Mouse (Mus musculus) limb, embryonic 10.5 days (tissue): ENCODE measurements around the gene Vmn1r222. TPM values are rescaled to one million over a fixed set of nuclear protein-coding genes. Genes with fewer than 3 reads are reported as not detected.
"Not testable (repeated sequence)": the region's sequence is repeated elsewhere in the genome, so short reads cannot be mapped to it uniquely, and the experiment has no call there.

Source experiments
- DNase-seq: peaks from one replicate; pipeline ENCODE4 v3.0.0-alpha.2; 2017; ENCODE audit warnings: low spot score
- H3K27ac ChIP-seq: fragments of 300-500 bp; sonication (generic); 2 replicates; pipeline ENCODE4 v1.5.1; 2016; ENCODE audit warnings: mild to moderate bottlenecking
- H3K27me3 ChIP-seq: fragments of 300-500 bp; sonication (generic); 2 replicates; pipeline ENCODE4 v1.6.1; 2016; ENCODE audit warnings: low read depth, mild to moderate bottlenecking; ENCODE audit not compliant: poor library complexity, severe bottlenecking
- H3K36me3 ChIP-seq: fragments of 300-500 bp; sonication (generic); 2 replicates; pipeline ENCODE4 v1.6.1; 2016; ENCODE audit warnings: mild to moderate bottlenecking, moderate library complexity
- H3K4me1 ChIP-seq: fragments of 300-500 bp; sonication (generic); 2 replicates; pipeline ENCODE4 v1.6.1; 2016
- H3K4me3 ChIP-seq: fragments of 300-500 bp; sonication (generic); 2 replicates; pipeline ENCODE4 v1.5.1; 2016; ENCODE audit warnings: mild to moderate bottlenecking, moderate library complexity
- H3K9me3 ChIP-seq: fragments of 300-500 bp; sonication (generic); replicated peaks from 2 replicates; pipeline ENCODE4 v1.6.1; 2016; ENCODE audit warnings: mild to moderate bottlenecking
- WGBS: fragments of 180-500 bp; shearing (Covaris S2); methylation state at CpG from one replicate; pipeline ENCODE4 v1.1.7; 2016; 5-methylcytosine and 5-hydroxymethylcytosine counted together
- polyA plus RNA-seq: library from polyadenylated mRNA; unstranded; fragments of >200 nt; fragmentation: Nextera tagmentation; extraction: Ambion mirVana; gene quantifications from 2 replicates; pipeline ENCODE4 v1.2.1, GENCODE M21; 2016

Gene Vmn1r222
- polyA plus RNA-seq, result not detected in 2 replicates

DNA sequence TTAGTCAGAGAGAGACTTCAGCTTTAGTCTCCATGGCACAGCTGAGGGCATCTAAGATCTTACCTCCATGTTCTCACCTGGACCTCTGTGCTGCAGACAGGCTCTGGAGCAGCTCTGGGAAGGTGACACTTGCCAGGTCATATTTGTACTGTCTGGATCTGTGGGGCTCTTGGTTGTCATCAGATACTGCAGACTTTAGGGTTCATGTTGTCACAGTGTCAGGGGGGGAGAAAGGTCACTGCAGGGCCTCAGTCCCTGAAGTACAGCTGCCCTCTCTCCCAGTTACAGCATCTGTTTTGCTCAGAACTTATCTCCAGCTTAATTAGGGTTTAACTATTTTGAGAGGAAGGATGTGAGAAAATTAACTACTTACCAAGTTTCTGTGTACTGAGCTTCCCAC is at the start of gene Vmn1r222:
TSS of gene Vmn1r222 (minus strand) at position 101 of the 400 bp plus-strand sequence.
- not testable (repeated sequence) for H3K27me3 ChIP-seq, H3K4me3 ChIP-seq, H3K36me3 ChIP-seq, H3K27ac ChIP-seq, DNase-seq, H3K4me1 ChIP-seq, H3K9me3 ChIP-seq

GRCm38 (mm10) chr13:23285191-23285920 is 49.6 kb upstream of the Vmn1r222 start:
- 2% methylated on average over 22 of the region's 22 CpGs for WGBS
- DNase-seq, result peak; percentile 58
- Histone ChIP-seq H3K4me3 (peak overlapping the region; percentile 58), H3K9me3 (no peaks in the 10 kb centered on the region), H3K36me3 (no peaks in the 10 kb centered on the region), H3K27ac (no peak overlapping the region), H3K27me3 (peaks cover 23% of the 10 kb centered on the region), H3K4me1 (peaks cover 20% of the 10 kb centered on the region)

DNA sequence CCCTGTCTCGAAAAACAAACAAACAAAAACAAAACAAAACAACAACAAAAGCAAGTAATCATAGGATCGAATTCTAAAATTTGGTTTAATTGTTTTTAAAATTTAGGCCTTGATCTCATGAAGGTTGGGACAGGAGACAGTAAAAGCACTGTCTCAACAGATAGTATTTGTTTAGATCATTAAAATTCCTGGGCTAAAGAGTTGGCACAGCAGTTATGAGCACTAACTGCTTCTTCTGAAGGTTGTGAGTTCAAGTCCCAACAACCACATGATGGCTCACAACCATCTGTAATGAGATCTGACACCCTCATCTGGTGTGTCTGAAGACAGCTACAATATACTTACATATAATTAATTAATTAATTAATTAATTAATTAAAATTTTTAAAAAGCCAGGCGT is 44.2 kb upstream of the Vmn1r222 start:
- no peaks in the 10 kb centered on the region for H3K27me3 ChIP-seq
- DNase-seq, result no peak
- WGBS, result 90% methylated on average over 3 of the region's 3 CpGs
- H3K4me3 ChIP-seq, result no peak overlapping the region
- no peaks in the 10 kb centered on the region for H3K9me3 ChIP-seq
- H3K4me1 ChIP-seq, result peaks cover 6% of the 10 kb centered on the region; the same call in 1 of the 2 replicates
- H3K36me3 ChIP-seq, result no peaks in the 10 kb centered on the region
- no peak overlapping the region for H3K27ac ChIP-seq

GRCm38 (mm10) chr13:23279576-23279975 is 43.8 kb upstream of the Vmn1r222 start:
- Histone ChIP-seq H3K4me3 (no peak overlapping the region), H3K27me3 (no peaks in the 10 kb centered on the region), H3K27ac (no peak overlapping the region), H3K36me3 (no peaks in the 10 kb centered on the region), H3K9me3 (no peaks in the 10 kb centered on the region), H3K4me1 (0 out of 2 replicates have a peak, but pooled peaks cover 2% of the 10 kb centered on the region)
- no peak for DNase-seq
- WGBS, result 97% methylated on average over 4 of the region's 4 CpGs

- WGBS, result 1% methylated on average over 34 of the region's 34 CpGs
- Histone ChIP-seq H3K4me1 (peaks cover 10% of the 10 kb centered on the region), H3K27ac (no peak overlapping the region), H3K36me3 (no peaks in the 10 kb centered on the region), H3K9me3 (no peaks in the 10 kb centered on the region), H3K4me3 (peak overlapping the region; percentile 53), H3K27me3 (no peaks in the 10 kb centered on the region)
- peak; percentile 70 for DNase-seq
Observed at GRCm38 (mm10) chr13:23270321-23271101, 34.8 kb upstream of the Vmn1r222 start.

DNA sequence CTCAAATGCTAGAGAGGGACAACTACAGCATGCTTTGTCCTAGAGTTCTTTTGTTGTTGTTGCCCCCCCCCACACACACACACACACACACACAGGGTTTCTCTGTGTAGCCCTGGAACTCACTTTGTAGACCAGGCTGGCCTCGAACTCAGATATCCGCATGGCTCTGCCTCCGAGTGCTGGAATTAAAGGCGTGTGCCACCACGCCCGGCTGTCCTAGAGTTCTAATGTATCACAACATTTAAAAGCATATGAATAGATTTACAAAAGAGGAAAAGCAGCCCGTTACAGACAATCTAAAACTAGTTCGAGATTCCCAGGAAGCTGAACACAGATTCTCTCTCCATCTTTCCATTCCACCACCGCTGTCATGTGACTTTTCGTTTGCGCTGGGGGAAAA is 33.9 kb upstream of the Vmn1r222 start:
- H3K36me3 ChIP-seq, result no peaks in the 10 kb centered on the region
- H3K27ac ChIP-seq, result no peak overlapping the region
- H3K27me3 ChIP-seq, result no peaks in the 10 kb centered on the region
- H3K4me1 ChIP-seq, result peaks cover 10% of the 10 kb centered on the region
- no peak for DNase-seq
- no peaks in the 10 kb centered on the region for H3K9me3 ChIP-seq
- WGBS, result 22% methylated on average over 11 of the region's 11 CpGs
- peak overlapping the region; percentile 53 for H3K4me3 ChIP-seq

DNA sequence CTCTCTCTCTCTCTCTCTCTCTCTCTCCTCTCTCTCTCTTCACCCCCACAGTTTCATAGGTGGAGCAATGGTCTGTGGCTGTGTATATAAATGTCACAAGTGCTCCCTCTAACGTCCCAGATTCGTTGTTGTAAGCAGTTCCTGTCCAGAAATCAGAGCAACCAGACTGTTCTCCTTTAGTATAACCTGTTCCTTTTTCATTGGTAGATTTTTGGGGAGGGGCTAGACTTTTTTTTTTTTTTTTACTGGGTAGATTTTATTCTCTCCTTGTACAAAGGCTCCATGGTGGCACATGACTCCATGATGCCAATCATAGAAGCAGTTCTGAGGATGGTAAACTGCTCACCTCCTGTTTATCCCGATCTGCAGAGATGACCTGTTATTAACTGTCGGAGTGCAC is 33.4 kb upstream of the Vmn1r222 start:
- H3K27me3 ChIP-seq, H3K4me3 ChIP-seq, H3K27ac ChIP-seq, DNase-seq, H3K36me3 ChIP-seq, H3K9me3 ChIP-seq: not testable (repeated sequence)
- peaks cover 10% of the 10 kb centered on the region for H3K4me1 ChIP-seq
- WGBS, result 57% methylated on average over 4 of the region's 4 CpGs

- H3K27ac ChIP-seq, H3K36me3 ChIP-seq, H3K9me3 ChIP-seq, H3K4me3 ChIP-seq, DNase-seq, H3K27me3 ChIP-seq: not testable (repeated sequence)
- peaks cover 10% of the 10 kb centered on the region for H3K4me1 ChIP-seq
- 98% methylated on average over 3 of the region's 3 CpGs for WGBS
Observed at GRCm38 (mm10) chr13:23268606-23269005, 32.9 kb upstream of the Vmn1r222 start.

DNA sequence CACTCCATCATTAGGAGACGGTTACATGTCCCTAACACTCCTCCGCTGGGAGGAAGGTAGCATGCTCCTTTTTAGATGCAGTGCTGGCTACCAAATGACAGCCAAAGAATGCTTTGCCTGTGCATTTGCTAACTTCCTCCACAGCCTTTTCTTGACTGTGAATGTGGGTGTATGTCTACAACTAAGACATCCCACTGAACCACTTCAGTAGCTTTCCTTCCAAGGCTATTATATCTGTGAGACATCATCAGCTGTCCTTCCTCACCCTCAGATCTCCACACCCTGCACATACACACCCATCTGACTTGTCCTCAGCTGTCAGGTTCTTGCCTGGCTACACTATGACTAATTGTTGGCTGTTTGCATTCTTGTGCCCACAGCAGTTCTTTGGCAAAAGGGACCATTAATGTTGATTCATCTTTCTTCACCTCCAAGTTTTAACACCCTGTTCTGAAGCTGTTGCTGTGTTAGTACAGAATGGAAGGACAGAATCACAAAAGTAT is 22.9 kb upstream of the Vmn1r222 start:
- WGBS, result 94% methylated on average over 2 of the region's 2 CpGs

GRCm38 (mm10) chr13:23246834-23247233 is 11.1 kb upstream of the Vmn1r222 start, which contains the start of gene Vmn1r223:
TSS of gene Vmn1r223 (plus strand) at chr13:23247134.
- not testable (repeated sequence) for DNase-seq, H3K27ac ChIP-seq, H3K27me3 ChIP-seq, H3K36me3 ChIP-seq, H3K9me3 ChIP-seq, H3K4me1 ChIP-seq, H3K4me3 ChIP-seq
- WGBS, result 83% methylated on average over 1 of the region's 1 CpGs

More for the DNA sequence above, 22.9 kb upstream of the Vmn1r222 start:
- H3K4me1 ChIP-seq, result no peaks in the 10 kb centered on the region
- no peak overlapping the region for H3K27ac ChIP-seq
- DNase-seq, result no peak
- H3K27me3 ChIP-seq, result no peaks in the 10 kb centered on the region
- H3K36me3 ChIP-seq, result no peaks in the 10 kb centered on the region
- H3K4me3 ChIP-seq, result no peak overlapping the region
- H3K9me3 ChIP-seq, result no peaks in the 10 kb centered on the region

DNA sequence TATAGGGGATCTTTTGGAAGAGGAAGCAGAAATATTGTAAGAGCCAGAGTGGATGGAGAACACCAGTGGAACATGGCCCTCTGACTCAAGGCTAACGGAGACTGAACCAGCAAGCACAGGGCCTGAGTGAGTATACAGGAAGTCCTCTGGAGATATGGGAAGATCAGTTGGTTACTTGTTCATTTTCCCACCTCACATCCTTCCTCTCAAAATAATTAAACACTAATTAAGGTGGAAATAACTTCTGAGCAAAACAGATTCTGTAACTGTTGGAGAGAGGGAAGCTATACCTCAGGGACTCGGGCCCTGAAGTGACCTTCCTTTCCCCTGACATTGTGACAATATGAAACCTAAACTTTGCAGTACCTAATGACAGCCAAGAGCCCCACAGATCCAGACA is 21.9 kb downstream of the Vmn1r222 start, which contains the start of gene Vmn1r221:
TSS of gene Vmn1r221 (plus strand) at position 301 of the 400 bp plus-strand sequence.
- H3K36me3 ChIP-seq, H3K27ac ChIP-seq, H3K4me1 ChIP-seq, H3K9me3 ChIP-seq, DNase-seq, H3K4me3 ChIP-seq, H3K27me3 ChIP-seq: not testable (repeated sequence)
- 93% methylated on average over 2 of the region's 2 CpGs for WGBS

GRCm38 (mm10) chr13:23203885-23204284 is 31.9 kb downstream of the Vmn1r222 start:
- H3K36me3 ChIP-seq, H3K27ac ChIP-seq, H3K4me1 ChIP-seq, H3K9me3 ChIP-seq, H3K4me3 ChIP-seq, DNase-seq, H3K27me3 ChIP-seq: not testable (repeated sequence)
- 89% methylated on average over 1 of the region's 1 CpGs for WGBS

DNA sequence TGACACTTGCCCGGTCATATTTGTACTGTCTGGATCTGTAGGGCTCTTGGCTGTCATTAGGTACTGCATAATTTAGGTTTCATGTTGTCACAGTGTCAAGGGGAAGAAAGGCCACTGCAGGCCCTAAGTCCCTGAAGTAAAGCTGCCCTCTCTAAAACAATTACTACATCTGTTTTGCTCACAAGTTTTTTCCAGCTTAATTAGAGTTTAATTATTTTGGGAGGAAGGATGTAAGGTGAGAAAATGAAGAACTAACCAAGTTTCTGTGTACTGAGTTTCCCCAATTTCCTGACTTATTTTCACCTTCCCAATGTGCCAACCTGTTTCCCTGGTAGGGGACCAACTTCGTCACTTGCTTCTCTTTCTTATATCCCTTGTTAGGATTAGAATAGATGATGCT is 47.9 kb downstream of the Vmn1r222 start, which contains the start of gene Vmn1r220:
TSS of gene Vmn1r220 (minus strand) at position 101 of the 400 bp plus-strand sequence.
- Histone ChIP-seq H3K36me3 (no peaks in the 10 kb centered on the region), H3K27ac (no peak within 1 kb of the TSS), H3K4me1 (no peaks in the 10 kb centered on the region), H3K27me3 (no peaks in the 10 kb centered on the region), H3K9me3 (no peaks in the 10 kb centered on the region), H3K4me3 (no peak within 1 kb of the TSS)
- no peak for DNase-seq
- WGBS, result 85% methylated on average over 2 of the region's 2 CpGs
